Mouse (Mus musculus): Measurements from ENCODE around the gene Zfp113.

DNA sequence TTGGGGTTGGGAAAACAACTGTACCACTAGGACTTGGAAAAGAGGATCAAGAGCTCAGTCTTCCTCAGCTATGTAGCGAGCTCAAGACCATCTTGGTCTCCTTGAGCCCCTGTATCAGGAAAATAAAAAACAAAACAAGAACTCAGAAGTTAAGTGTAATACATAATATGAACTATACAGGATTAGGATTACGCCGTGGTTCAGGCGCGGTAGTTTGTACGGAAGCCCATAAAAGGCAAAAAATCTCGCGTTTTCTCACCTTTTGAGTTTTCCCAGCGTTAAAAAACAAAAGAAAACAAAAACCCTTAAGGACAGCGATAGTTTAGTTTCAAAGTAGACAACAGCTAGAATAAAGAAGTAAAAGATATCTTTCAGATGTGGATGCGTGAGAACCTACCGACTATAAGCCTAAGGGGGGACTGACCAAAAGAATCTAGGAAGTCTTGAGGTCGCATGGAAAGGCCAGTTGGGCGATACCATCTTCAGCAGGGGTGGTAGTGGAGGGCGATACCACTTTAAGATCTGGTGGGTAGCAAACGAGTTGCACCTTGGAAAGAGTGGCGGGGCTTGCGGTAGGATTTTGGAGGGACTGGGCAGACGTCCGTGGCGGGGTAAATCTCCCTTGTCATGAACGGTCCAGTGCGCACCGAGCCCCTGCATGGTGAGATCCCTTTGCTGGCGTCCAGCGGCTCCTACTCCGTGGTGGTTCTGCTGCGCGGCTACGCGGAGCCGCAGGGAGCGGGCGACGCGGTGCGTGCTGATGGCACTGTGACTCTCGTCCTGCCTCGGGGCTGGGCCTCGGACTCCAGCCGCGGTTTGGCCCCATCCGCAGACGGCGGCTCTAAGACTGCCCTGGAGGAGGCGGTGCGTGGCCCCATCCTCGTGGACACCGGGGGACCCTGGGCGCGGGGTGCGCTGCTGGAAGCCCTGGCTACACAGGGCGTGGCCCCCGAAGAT is 38.5 kb upstream of the Zfp113 start, which contains the start of gene Mblac1:
- TF ChIP-seq TAL1 (IDR thresholded peaks at IDR 0.05; ENCODE audit: low read length) (no peak), GATA1 (IDR thresholded peaks at IDR 0.05; ENCODE audit: low read length) (no peak)

Data from erythroblast, embryonic 14.5 days (primary cell).